Mouse (Mus musculus): ENCODE measurements around the gene Cib2.

Cib2 gene

DNA sequence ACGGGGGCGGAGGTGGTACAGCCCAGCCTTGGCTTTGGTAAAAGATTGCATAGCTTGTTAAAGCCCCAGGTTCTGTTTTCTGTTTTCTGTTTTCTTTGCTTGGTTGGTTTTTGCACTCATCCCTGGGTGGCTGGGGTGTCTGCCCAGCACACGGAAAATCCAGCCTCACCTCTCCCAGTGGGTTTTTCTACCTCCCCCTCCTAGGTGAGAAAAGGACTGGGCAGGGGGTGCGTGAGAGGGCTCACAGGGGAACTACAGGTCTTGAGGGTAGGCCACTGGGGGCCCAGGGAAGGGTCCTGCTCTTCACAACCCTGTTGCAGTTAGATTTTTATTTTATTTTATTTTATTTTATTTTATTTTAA lies 15.1 kb downstream of the Cib2 start:
- no peak for DNase-seq (ENCODE audit: low read depth)

DNA sequence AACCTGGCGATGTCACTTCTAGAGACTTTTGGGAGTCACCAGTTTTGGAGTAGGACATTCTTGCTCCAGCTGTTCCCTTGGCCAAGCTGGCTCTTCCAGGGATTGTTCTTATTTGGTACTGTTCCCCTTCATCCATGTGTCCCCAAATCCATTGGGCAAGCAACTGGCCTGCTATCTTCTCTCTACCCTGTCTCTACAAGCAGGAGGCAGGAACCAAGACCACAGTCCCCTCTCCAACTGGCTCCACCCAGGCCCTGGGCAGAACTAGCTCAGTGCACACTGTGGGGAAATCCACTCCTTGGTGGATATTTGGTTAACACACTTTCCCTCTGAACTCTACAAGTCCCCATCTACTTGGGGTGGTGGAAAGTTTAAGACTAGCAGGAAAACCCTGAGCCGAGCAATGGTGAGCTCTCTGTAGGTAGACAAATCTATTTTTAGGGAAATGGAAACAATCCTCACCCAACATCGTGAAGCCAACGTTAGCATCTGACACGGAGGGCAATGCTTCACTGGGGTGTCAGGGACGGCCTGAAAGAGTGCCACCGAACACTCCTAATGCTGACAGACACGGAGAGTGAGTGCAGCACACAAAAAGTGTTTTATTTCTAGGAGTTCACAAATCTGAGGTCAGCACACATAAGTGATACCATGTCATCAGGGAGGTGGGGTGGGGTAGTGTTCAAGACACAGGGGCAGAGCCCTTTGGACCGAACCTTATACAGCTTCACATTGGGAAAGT lies 15.6 kb downstream of the Cib2 start:
- DNase-seq (ENCODE audit: low read depth) = no peak

GRCm38 (mm10) chr9:54540801-54541200 lies 19.2 kb downstream of the Cib2 start:
- DNase-seq (ENCODE audit: low read depth) = no peak

DNA sequence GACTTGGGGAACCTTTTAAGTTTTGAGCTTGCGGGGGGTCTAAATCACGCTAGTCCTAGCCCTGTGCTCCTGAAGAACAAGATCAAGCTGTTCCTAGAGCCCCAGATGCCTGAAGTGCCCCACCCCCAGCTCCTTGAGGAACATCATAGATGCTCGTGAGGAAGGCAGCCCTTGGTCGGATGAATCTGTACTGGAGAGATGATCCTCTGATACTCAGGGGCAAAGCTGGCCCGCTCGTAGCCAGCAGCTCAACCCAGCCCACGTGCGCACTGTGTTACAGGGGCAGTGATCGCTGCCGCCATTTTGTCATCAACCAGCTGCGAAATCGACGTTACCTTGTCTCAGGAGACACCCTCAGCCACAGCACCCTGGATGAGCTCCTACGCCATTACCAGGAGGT lies 21.3 kb downstream of the Cib2 start, which contains the start of gene Sh2d7:
TSS of gene Sh2d7 (plus strand) at position 301 of the 400 bp plus-strand sequence.
- no peak for DNase-seq (ENCODE audit: low read depth)

GRCm38 (mm10) chr9:54538244-54538643 lies 21.8 kb downstream of the Cib2 start:
- DNase-seq (ENCODE audit: low read depth) = no peak

DNA sequence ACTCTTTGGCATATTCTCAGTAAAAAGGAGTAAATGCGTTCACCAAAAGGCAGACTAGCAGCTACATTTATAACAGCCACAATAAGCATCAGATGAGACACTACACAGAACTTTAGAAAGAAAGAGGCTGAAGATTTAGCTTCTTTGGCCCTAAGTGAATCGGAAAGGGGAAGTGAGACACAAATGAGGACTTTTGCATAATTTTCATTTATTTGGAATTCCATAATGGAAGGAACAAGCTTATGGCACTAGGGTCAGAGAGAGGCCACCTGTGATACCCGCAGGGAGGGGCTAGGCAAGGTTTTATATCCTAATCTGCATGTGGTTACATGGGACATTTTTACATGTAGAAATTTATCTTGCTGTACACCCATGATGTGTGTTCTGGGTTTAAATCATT lies 22.5 kb downstream of the Cib2 start:
- DNase-seq (ENCODE audit: low read depth) = no peak

DNA sequence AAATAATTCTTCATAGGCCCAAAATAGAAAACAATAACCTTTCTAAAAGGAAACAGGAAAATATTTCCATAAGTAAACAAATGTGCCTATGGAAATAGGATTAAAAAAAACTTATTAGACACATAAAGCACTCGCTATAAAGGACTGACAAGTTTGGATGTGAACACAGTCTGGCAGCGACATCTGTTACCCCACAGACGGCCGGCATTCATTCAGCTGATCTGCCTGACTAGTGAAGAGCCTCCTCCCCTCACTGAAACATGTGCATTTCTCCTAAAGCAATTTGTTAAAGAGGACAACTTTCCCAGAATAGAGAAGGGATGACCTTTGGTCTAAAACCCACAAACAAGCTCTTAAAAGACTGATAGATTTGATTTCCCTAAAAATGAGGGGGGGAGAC lies 23.0 kb downstream of the Cib2 start:
- DNase-seq (ENCODE audit: low read depth) = no peak

DNA sequence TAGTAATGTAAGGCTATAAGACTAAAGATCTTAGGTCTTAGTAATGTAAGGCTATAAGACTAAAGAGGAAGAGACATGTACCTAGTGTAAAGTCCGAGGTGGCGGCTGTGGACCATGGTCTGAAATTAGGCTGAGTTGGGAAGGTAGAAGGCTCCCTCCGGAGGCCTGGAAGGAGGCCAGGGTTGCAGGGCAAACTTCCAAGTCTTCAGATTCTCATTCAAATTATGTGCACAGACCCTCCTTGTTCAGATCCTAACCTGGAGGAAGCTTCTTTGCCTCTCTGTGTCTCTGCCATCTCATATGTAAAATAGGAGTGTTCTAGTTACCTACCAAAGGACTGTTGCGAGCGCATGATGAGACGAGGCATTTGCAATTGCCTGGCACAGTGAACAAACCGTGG lies 23.8 kb downstream of the Cib2 start:
- DNase-seq (ENCODE audit: low read depth) = no peak

DNA sequence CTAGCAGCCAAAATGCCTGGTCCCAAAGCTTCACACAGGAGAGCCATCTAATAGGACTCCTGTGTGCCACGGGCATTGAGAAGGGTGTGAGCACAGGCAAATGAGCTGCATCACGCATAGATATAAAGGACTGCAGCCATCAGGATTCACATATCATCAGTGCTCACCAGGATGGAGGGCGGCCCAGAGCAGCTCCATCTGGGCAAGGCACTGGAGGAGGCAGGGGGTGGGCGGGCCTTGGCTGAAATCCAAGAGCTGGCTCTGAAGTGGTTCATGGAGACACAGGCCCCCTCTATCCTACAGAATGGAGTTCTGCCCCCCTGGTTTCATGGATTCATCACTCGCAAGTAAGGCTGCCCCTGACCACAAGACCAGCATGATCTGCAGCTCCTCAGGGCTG lies 26.0 kb downstream of the Cib2 start:
- DNase-seq (ENCODE audit: low read depth) = no peak

- DNase-seq (ENCODE audit: low read depth) = no peak
Observed at GRCm38 (mm10) chr9:54532926-54533325, 27.1 kb downstream of the Cib2 start.

- DNase-seq (ENCODE audit: low read depth) = no peak
Observed at GRCm38 (mm10) chr9:54531421-54531820, 28.6 kb downstream of the Cib2 start.

DNA sequence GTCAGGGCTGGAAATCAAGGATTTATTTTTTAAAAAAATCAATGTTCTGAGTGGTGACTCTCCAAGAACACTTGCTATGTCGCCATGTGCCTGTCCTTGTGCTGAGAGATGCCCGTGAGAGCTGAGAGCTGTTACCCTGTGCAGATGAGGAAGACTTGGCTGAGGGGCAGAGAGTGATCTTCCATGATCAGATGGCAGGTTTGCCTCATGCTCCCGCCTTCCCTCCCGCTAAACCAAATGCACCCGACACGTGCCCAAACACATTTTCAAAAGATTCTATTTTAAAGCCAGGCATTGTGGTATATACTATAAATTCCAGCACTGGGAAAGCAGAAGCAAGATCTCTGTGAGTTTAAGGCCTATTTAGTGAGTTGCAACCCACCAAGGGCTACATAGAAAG lies 29.2 kb downstream of the Cib2 start:
- no peak for DNase-seq (ENCODE audit: low read depth)

DNA sequence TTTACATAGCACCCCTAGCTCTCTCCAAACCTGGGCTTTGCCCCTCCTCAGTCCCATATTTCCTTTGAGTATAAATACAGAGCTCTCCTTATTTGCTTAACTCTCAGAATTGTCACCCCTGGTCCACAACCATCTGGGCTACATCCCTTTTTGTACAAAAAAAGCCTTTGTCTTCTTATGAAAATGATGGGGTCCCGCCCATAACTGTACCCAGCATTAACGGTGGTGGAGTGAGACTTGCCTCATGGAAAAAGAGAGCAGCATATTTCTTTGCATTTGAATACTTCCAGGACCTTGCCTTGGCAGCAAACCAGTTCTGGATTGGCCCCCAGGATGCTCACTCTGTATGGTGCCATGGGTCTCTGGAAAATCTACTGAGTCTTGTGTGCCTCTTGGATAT lies 30.1 kb downstream of the Cib2 start:
- no peak for DNase-seq (ENCODE audit: low read depth)

- no peak for DNase-seq (ENCODE audit: low read depth)
Observed at GRCm38 (mm10) chr9:54527694-54528093, 32.3 kb downstream of the Cib2 start.

DNA sequence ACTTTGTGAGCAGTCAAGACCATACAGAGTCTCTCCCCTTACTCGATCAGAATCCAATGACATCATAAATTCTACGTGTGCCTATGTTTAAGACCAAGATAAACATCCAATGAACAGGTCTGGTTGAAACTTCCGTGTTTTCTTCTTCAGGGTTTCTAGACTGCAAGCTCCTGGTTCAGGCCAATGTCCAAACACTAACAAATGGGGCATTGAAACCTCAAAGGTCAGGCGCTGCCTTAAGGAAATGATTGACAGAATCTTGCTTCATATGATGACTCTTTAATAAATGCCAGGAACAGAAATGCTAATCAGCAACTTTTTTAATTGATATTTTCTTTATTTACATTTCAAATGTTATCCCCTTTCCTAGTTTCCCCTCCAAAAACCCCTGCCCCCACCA lies 39.7 kb downstream of the Cib2 start:
- DNase-seq (ENCODE audit: low read depth) = no peak

DNA sequence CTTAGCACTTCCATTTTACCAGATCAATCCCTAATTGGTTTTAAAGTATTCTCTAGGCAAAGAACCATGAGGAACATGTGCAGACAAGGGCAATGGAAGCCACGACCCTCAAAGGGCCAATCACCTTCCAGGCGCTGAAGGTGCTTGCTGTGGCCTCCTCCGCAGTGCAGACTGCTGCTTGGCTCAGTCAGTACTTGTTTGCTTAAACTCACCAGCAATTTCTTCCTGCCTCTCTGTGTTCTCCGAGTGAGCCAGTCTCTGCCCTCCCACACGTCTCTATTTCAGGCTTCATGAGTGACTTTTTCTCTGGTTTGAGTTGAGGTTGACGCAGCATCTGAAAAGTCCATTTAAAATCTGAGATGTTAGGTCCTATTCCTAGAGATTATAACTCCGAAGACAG lies 41.1 kb downstream of the Cib2 start:
- DNase-seq (ENCODE audit: low read depth) = no peak

DNA sequence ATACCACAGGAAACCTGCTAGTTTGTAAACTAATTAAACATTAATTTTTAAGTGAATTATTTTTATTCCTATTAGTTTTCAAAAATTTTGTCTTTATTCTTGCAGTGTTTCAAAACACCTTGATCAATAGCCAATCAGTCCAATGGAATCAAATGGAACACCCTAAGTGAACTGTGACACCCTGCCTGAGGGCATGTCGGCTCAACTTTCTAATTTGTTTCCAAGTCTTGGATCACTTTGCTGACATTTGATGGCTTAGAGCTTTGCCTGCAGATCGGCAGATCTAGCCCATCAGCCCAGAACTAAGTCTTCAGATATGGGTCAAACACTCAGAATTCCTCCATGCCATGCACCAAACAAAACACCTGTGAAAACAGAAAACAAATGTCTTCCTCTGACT lies 44.0 kb downstream of the Cib2 start:
- DNase-seq (ENCODE audit: low read depth) = no peak

DNA sequence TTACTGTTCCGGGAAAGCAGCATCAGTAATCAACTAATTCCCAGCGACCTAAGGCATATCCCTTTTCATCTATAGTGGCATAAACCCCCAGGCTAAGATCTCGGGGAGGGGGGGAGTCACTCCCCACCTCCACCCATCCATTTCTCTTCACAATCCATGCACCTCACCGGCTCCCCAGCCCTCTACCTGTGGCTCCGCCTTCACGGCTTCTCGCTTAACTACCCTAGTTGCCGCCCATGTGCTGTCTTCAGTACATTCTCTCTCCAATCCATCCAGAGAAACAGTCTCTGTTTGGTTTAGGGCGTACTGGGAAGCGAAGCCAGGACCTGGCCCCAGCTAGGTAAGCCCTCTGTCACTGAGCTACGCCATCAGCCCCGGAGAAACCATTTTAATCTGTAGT lies 57.1 kb downstream of the Cib2 start:
- DNase-seq (ENCODE audit: low read depth) = no peak

- no peak for DNase-seq (ENCODE audit: low read depth)
Observed at GRCm38 (mm10) chr9:54502111-54502495, 57.9 kb downstream of the Cib2 start.

GRCm38 (mm10) chr9:54501453-54502110 lies 58.4 kb downstream of the Cib2 start, which contains the start of gene Dmxl2:
TSS of gene Dmxl2 (minus strand) at chr9:54501626.
- no peak for DNase-seq (ENCODE audit: low read depth)

DNA sequence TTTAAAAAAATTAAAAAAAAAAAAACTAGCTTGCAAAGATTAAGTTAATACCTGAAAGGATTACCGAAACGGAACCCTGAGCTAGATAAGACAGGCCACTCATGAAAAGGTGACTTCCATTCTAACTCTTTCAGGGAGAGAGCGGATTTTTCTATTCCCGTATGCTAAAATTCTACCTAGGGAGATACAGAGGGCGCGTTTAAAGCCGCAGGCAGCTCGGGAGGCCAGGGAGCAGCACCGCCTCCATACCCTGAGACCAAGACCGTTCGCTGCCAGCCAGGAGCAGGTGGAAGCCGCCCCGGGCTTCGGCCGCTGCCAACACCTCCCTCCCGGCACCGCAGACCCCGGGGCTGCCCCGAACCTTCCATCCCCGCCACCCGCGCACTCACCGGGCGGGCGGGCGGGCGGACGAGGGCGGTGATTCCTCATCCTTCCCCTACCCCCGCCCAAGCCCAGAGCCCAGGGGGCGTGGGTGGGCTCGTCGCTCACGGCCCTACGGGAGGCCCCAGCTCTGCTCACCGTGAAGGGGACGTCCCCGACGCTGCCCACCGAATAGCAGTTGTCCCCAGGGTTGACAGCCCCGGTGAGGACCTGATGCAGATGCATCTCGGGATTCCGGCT lies 59.1 kb downstream of the Cib2 start:
- DNase-seq (ENCODE audit: low read depth) = no peak

GRCm38 (mm10) chr9:54499791-54500190 lies 60.2 kb downstream of the Cib2 start:
- DNase-seq (ENCODE audit: low read depth) = no peak

DNA sequence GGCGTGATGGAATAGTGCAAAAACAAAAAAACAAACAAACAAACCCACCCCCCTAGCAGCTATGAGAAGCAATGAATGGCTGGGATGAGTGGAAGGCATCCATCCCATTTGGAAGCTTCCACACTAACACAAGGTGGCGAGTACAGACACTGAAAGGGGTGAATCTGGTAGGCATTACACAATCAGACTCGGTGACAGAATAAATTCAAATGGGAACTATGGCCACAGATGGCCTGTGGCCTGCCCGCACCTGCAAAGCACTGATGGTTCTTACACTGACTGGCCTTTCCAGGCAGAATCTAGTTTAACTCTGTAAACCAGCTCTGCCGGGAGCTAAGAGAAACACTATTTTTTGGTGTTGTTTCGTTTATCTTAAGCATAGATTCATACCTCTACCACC lies 60.7 kb downstream of the Cib2 start:
- DNase-seq (ENCODE audit: low read depth) = no peak

Measured in 416B (cell line).